Mouse (Mus musculus): ENCODE results near the gene Gm5862. TPM values are rescaled to one million over a fixed set of nuclear protein-coding genes. Genes with fewer than 3 reads are reported as not detected.
"Not testable (repeated sequence)": the region's sequence is repeated elsewhere in the genome, so short reads cannot be mapped to it uniquely, and the experiment has no call there.

Gene Gm5862
- not detected for total RNA-seq (2021)

GRCm38 (mm10) chr5:26022816-26023215 is at the start of gene Gm5862:
TSS of gene Gm5862 (minus strand) at chr5:26022916.
- DNase-seq (ENCODE audit: extremely low spot score in 1 of 2, low spot score in 1 of 2) = not testable (repeated sequence)

- no peak for DNase-seq (ENCODE audit: extremely low spot score in 1 of 2, low spot score in 1 of 2)
These were observed 48.0 kb upstream of the Gm5862 start for GRCm38 (mm10) chr5:26070716-26071115.

GRCm38 (mm10) chr5:26058481-26058880 is 35.8 kb upstream of the Gm5862 start, which contains the start of gene Gm7347:
TSS of gene Gm7347 (minus strand) at chr5:26058581.
- not testable (repeated sequence) for DNase-seq (ENCODE audit: extremely low spot score in 1 of 2, low spot score in 1 of 2)

- DNase-seq (ENCODE audit: extremely low spot score in 1 of 2, low spot score in 1 of 2) = not testable (repeated sequence)
These were observed 16.7 kb upstream of the Gm5862 start, which contains the start of gene Speer4a for GRCm38 (mm10) chr5:26039458-26039857. TSS of gene Speer4a (minus strand) at chr5:26039558.

GRCm38 (mm10) chr5:26007697-26008096 is 15.0 kb downstream of the Gm5862 start:
- DNase-seq (ENCODE audit: extremely low spot score in 1 of 2, low spot score in 1 of 2) = not testable (repeated sequence)

- peak; percentile 17 to 19 for DNase-seq (ENCODE audit: extremely low spot score in 1 of 2, low spot score in 1 of 2)
These were observed 15.6 kb downstream of the Gm5862 start for GRCm38 (mm10) chr5:26006937-26007695.

GRCm38 (mm10) chr5:26004698-26005097 is 18.0 kb downstream of the Gm5862 start, which contains the start of gene Gm1979:
TSS of gene Gm1979 (minus strand) at chr5:26004798.
- not testable (repeated sequence) for DNase-seq (ENCODE audit: extremely low spot score in 1 of 2, low spot score in 1 of 2)

- DNase-seq (ENCODE audit: extremely low spot score in 1 of 2, low spot score in 1 of 2) = not testable (repeated sequence)
These were observed 34.2 kb downstream of the Gm5862 start, which contains the start of gene Gm21698 for GRCm38 (mm10) chr5:25988550-25988949. TSS of gene Gm21698 (minus strand) at chr5:25988650.

- DNase-seq (ENCODE audit: extremely low spot score in 1 of 2, low spot score in 1 of 2) = not testable (repeated sequence)
These were observed 50.2 kb downstream of the Gm5862 start, which contains the start of gene Gm21680 for GRCm38 (mm10) chr5:25972563-25972962. TSS of gene Gm21680 (minus strand) at chr5:25972663.

Other genes starting within 250 kb of the Gm5862 start
- gene Gm21663, start 80.5 kb downstream of the Gm5862 start, total RNA-seq (2021) = not detected
- not detected for gene Gm21671, start 68.5 kb downstream of the Gm5862 start, total RNA-seq (2021)
- gene Gm21680, start 50.3 kb downstream of the Gm5862 start, total RNA-seq (2021) = under 1 TPM in 1 of 2 experiments, not detected in 1; 0.07 TPM
- under 1 TPM in 1 of 2 experiments, not detected in 1; 0.40 TPM for gene Gm21698, start 34.3 kb downstream of the Gm5862 start, total RNA-seq (2021)
- not detected for gene Gm1979, start 18.1 kb downstream of the Gm5862 start, total RNA-seq (2021)
- gene Speer4a, start 16.6 kb upstream of the Gm5862 start, total RNA-seq (2021) = not detected
- gene Gm7347, start 35.7 kb upstream of the Gm5862 start, total RNA-seq (2021) = not detected
- gene Gm10471, start 66.4 kb upstream of the Gm5862 start, total RNA-seq (2021) = not detected
- not detected for gene 5031410I06Rik, start 82.4 kb upstream of the Gm5862 start, total RNA-seq (2021)
- gene Gm10220, start 98.5 kb upstream of the Gm5862 start, total RNA-seq (2021) = not detected
- under 1 TPM; 0.16 to 0.30 TPM for gene Gm7361, start 234.8 kb upstream of the Gm5862 start, total RNA-seq (2021)

Data from layer of hippocampus, postnatal 25 days (tissue).